Mouse (Mus musculus) midbrain, embryonic 16.5 days (tissue): ENCODE measurements around the gene Yeats4. TPM values are rescaled to one million over a fixed set of nuclear protein-coding genes. Genes with fewer than 3 reads are reported as not detected.

Experiments
- ATAC-seq: fragments of 200-750 bp; cut with Nextera tagmentation; 2 replicates; pipeline ENCODE4 v1.8.0; 2017; ENCODE audit warnings: moderate TSS enrichment
- H3K27ac ChIP-seq: fragments of 300-500 bp; sonication (generic); 2 replicates; pipeline ENCODE4 v1.5.1; 2014; ENCODE audit warnings: mild to moderate bottlenecking, low read length, mixed read lengths
- H3K27me3 ChIP-seq: fragments of 300-500 bp; sonication (generic); 2 replicates; pipeline ENCODE4 v1.6.1; 2014; ENCODE audit warnings: low read depth, low read length, mixed read lengths; ENCODE audit not compliant: control insufficient read depth, insufficient read depth
- H3K36me3 ChIP-seq: fragments of 300-500 bp; sonication (generic); 2 replicates; pipeline ENCODE4 v1.6.1; 2014; ENCODE audit warnings: mild to moderate bottlenecking, low read length, moderate library complexity, mixed read lengths; ENCODE audit not compliant: control insufficient read depth, insufficient read depth
- H3K4me1 ChIP-seq: fragments of 300-500 bp; sonication (generic); 2 replicates; pipeline ENCODE4 v1.6.1; 2014; ENCODE audit warnings: mild to moderate bottlenecking, low read length, mixed read lengths; ENCODE audit not compliant: control insufficient read depth, insufficient read depth
- H3K4me2 ChIP-seq: fragments of 300-500 bp; sonication (generic); 2 replicates; pipeline ENCODE4 v1.6.1; 2014; ENCODE audit warnings: mild to moderate bottlenecking, low read length, mixed read lengths
- H3K4me3 ChIP-seq: fragments of 300-500 bp; sonication (generic); 2 replicates; pipeline ENCODE4 v1.5.1; 2014; ENCODE audit warnings: low read depth, mild to moderate bottlenecking, low read length, moderate library complexity, mixed read lengths
- H3K9ac ChIP-seq: fragments of 300-500 bp; sonication (generic); 2 replicates; pipeline ENCODE4 v1.6.1; 2014; ENCODE audit warnings: low read depth, low read length, mixed read lengths
- H3K9me3 ChIP-seq: fragments of 300-500 bp; sonication (generic); replicated peaks from 2 replicates; pipeline ENCODE4 v1.6.1; 2014; ENCODE audit warnings: mild to moderate bottlenecking, low read length, mixed read lengths; ENCODE audit not compliant: control insufficient read depth, poor library complexity, severe bottlenecking
- WGBS: fragments of 180-500 bp; shearing (Covaris S2); extraction: QIAGEN DNeasy Blood & Tissue Kit; methylation state at CpG from one replicate; pipeline ENCODE4 v1.1.7; 2014; 5-methylcytosine and 5-hydroxymethylcytosine counted together
- polyA plus RNA-seq: library from polyadenylated mRNA; unstranded; fragments of >200 nt; fragmentation: Nextera tagmentation; extraction: Ambion mirVana; gene quantifications from 2 replicates; pipeline ENCODE4 v1.2.1, GENCODE M21; 2015

Yeats4 gene
- polyA plus RNA-seq, 1 experiment from 2014 or later: 104 TPM

DNA sequence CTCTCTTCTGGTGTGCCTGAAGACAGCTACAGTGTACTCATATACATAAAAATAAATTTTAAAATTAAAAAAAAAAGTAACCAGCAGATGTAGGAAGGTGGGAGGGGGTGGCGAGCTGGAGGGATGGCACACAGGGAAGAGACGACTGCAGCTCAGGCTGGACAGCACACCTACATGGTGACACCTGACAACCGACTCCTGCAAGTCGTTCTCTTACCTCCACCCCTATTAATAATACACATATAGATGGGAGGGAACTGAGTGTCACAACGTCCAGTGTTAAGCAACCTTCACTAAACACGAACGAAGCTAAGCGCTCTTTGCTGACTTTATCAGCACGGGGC lies 577 bp downstream of the Yeats4 start:
- Histone ChIP-seq H3K4me3 (peak overlapping the region; percentile 66), H3K27me3 (no peaks in the 10 kb centered on the region), H3K27ac (peak overlapping the region; percentile 99), H3K4me1 (peaks cover 18% of the 10 kb centered on the region), H3K9ac (peak overlapping the region; percentile 93), H3K36me3 (peaks cover 7% of the 10 kb centered on the region; the same call in 1 of the 2 replicates), H3K9me3 (no peaks in the 10 kb centered on the region), H3K4me2 (peak overlapping the region; percentile 86)
- ATAC-seq: no peak; the same call in 1 of the 2 replicates
- 1% methylated on average over 9 of the region's 9 CpGs for WGBS

DNA sequence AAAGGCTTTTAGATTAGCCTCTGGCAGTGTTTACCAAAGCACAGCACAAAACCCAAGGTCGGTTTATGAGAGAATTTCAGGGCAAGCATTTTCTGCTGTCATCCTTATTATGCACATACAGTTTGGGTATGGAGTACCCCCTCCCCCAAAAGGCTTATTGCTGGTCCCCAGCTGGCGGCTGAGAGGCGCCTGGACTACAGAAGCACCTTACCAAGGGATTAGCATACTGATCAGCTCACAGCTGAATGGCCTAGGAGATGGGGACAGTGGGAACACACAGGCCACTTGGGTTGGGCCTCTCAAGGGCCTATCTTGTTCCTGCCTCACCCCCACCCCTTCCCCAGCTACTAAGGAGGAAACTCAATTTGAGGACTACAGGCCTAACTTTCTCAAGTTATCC lies 1.5 kb downstream of the Yeats4 start:
- Histone ChIP-seq H3K4me3 (peak overlapping the region; percentile 7; the same call in 1 of the 2 replicates), H3K9ac (0 out of 2 replicates have a peak overlapping the region, but pooled peaks have one; percentile 4), H3K4me2 (peak overlapping the region; percentile 86), H3K27ac (no peak overlapping the region; the same call in 1 of the 2 replicates), H3K9me3 (no peaks in the 10 kb centered on the region), H3K4me1 (peaks cover 18% of the 10 kb centered on the region), H3K36me3 (peaks cover 15% of the 10 kb centered on the region), H3K27me3 (no peaks in the 10 kb centered on the region)
- no peak for ATAC-seq
- 17% methylated on average over 3 of the region's 3 CpGs for WGBS

DNA sequence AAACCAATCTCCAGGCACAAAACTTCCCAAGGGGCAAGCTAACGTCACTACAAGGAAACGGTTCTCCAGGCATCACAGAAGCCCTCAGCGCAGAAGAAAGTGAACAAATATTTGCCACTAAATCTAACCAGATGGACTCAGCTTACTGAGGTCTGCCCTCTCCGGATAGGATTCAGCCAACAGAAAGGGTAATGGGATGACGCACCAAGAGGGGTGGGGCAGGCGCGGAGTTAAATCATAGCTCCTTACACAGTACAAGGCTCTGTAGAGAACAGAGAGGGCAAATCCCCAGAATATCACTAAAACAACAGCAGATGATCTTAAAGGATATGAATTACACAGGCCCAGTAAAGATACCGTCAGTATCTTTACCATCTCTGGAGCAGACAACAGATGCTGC lies 6.0 kb downstream of the Yeats4 start:
- WGBS: 94% methylated on average over 8 of the region's 8 CpGs

DNA sequence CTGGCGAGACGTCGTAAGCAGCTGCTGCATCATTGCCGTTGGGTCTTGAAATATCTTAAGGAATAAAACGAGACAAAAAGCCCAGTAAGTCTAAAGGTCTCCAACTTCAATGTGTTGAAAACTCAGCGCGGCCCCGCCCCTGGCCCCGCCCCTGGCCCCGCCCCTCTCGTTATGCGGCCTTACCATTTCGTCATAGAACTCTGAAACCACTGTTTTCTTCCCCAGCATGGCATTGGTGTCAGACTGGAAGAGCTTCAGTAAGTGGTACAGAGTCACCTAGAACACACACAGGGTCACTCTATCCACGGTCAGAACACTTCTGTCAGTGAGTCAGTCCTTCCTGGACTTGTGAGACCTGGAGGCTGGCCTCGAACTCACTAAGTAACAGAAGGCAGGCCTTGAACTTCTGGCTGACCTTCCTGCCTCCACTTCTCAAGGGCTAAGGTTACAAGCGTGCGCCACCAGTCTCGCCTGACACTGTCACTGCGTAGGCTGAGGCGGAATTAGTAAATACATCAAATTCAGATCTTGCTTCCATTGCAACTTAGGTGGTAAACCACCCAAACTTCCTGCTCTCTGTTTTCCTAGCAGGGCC lies 7.0 kb downstream of the Yeats4 start:
- Histone ChIP-seq H3K27ac (no peak overlapping the region), H3K4me3 (no peak overlapping the region), H3K9ac (no peak overlapping the region), H3K9me3 (no peaks in the 10 kb centered on the region), H3K4me2 (no peak overlapping the region), H3K36me3 (peaks cover 48% of the 10 kb centered on the region), H3K4me1 (peaks cover 2% of the 10 kb centered on the region), H3K27me3 (no peaks in the 10 kb centered on the region)
- ATAC-seq: no peak
- 88% methylated on average over 20 of the region's 20 CpGs for WGBS

More for the DNA sequence above, 6.0 kb downstream of the Yeats4 start:
- Histone ChIP-seq H3K36me3 (peaks cover 48% of the 10 kb centered on the region), H3K9me3 (no peaks in the 10 kb centered on the region), H3K4me1 (peaks cover 12% of the 10 kb centered on the region), H3K4me2 (no peak overlapping the region), H3K27me3 (no peaks in the 10 kb centered on the region), H3K27ac (no peak overlapping the region), H3K9ac (no peak overlapping the region), H3K4me3 (no peak overlapping the region)
- no peak for ATAC-seq

DNA sequence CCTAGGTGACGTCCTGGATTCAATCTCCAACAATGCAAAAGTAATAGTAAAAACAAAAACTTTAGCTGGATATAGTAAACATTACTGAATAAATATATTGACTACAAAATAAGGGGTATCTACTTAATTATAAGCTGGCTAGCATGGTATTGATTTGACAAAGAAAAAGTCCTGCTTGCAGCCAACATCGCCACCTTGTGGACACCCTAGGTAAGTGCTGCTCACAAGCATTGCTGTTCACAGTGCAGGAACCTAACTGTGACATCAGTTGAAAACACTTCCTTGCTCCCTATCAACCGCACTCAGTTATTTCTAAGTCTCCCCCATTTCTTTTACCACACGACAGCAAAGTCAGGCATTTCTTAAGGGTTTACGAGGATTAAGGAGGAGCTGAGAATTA lies 7.5 kb downstream of the Yeats4 start:
- 70% methylated on average over 5 of the region's 5 CpGs for WGBS
- 0 out of 2 replicates have a peak, but pooled peaks have one; percentile 37 for ATAC-seq
- Histone ChIP-seq H3K4me3 (no peak overlapping the region), H3K4me1 (no peaks in the 10 kb centered on the region), H3K4me2 (no peak overlapping the region), H3K27me3 (no peaks in the 10 kb centered on the region), H3K9ac (no peak overlapping the region), H3K27ac (no peak overlapping the region), H3K36me3 (peaks cover 48% of the 10 kb centered on the region), H3K9me3 (no peaks in the 10 kb centered on the region)

DNA sequence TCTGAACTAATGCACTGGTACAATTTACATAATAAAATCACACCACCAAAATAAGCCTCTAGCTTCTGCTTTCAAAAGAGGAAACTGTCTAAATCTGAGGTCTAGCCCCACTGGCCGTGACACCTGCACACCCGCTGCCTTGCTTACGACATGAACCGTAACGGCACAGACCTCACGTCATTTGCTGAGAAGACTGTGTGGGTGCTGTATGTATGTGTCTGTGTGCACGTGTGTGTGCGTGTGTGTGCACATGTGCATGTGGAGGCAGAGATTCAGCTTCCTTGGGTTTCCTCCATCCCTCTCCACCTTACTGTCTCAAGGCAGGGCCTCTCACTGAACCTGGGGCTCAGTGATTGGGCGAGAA lies 8.2 kb downstream of the Yeats4 start:
- Histone ChIP-seq H3K9ac (no peak overlapping the region), H3K4me3 (no peak overlapping the region), H3K27me3 (no peaks in the 10 kb centered on the region), H3K36me3 (peaks cover 48% of the 10 kb centered on the region), H3K9me3 (no peaks in the 10 kb centered on the region), H3K4me2 (no peak overlapping the region), H3K27ac (no peak overlapping the region), H3K4me1 (no peaks in the 10 kb centered on the region)
- WGBS: 96% methylated on average over 9 of the region's 9 CpGs
- no peak for ATAC-seq

DNA sequence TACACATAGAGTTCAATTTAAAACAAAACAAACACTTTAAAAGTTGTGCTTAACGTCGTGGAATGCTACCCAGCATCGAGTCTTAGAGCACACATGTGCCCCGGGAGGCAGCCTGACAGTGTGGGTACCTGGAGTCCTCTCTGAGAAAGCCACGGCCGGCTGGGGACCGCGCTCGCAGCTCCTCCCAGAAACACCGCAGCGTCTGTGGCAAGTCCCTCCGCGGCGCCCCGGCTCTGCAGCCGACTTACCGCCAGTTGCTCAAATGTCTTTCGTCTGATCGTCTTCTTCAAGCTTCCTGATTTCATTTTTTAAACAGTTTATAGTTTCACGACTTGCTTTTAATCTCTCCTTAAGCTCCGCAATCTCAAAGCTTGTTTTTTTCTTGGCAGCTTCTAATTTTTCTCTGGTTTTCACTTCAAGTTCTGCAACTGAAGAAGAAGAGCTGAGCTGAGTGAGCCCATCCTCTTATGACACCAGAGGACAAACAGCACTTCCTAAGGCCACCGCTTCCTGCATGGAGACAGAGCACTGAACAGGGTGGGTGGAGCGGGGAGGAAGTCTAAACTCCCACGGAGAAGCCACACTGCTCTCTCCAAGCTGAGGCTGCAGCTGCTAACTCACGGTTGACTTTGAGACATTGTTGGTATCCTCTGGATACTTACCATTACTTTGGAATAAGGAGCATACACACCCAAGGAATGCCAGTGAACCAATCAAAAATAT lies 8.7 kb downstream of the Yeats4 start:
- no peak for ATAC-seq
- H3K9me3 ChIP-seq: no peaks in the 10 kb centered on the region
- no peak overlapping the region for H3K4me3 ChIP-seq
- H3K27me3 ChIP-seq: no peaks in the 10 kb centered on the region
- H3K36me3 ChIP-seq: peaks cover 47% of the 10 kb centered on the region
- no peaks in the 10 kb centered on the region for H3K4me1 ChIP-seq
- no peak overlapping the region for H3K27ac ChIP-seq
- H3K9ac ChIP-seq: no peak overlapping the region
- H3K4me2 ChIP-seq: no peak overlapping the region
- WGBS: 93% methylated on average over 25 of the region's 25 CpGs

DNA sequence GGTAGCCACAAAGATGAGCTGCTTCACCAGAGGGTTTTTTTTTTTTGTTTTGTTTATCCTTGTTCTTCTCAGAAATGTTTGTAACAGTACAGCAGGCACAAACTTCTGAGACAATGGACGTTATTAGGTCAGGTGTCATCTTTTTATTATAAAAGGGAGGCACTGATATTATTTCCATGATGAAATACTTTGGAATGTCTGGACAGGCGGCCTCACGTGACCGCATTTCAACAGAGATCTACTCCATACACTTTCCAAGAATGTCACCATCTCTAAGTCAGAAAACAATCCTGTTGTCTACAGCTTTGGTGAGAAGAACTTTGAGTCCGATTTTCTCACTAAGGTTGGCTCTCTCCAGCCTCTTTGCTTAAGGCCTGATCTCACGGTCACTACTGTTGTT lies 13.3 kb downstream of the Yeats4 start:
- H3K4me3 ChIP-seq: no peak overlapping the region
- 99% methylated on average over 6 of the region's 6 CpGs for WGBS
- ATAC-seq: no peak

DNA sequence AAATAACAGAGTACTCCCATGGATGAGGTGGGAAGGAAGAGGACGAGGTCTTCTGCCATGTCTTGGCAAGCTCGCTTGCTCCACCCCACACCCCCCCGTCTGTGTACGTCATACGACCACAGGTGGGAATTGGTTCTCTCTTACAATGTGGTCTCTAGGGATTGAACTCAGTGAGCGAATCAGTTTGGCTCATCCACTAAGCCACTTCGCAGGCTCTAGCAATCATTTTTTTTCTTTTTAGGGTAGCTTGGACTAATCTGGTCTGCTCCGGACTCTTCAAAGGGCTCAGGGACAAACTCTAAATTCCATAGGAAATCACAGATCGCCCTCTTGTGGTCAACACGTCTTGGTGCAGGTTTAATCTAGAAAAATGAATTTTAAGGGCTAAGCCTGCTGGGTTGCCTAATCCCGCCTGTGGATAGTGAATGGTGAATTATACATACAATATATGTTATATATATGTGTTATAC lies 14.8 kb downstream of the Yeats4 start:
- Histone ChIP-seq H3K9me3 (no peaks in the 10 kb centered on the region), H3K9ac (peak overlapping the region; percentile 32; the same call in 1 of the 2 replicates), H3K4me1 (no peaks in the 10 kb centered on the region; the same call in 1 of the 2 replicates), H3K27ac (no peak overlapping the region), H3K27me3 (no peaks in the 10 kb centered on the region), H3K4me3 (peak overlapping the region; percentile 30), H3K4me2 (peak overlapping the region; percentile 53), H3K36me3 (peaks cover 7% of the 10 kb centered on the region; the same call in 1 of the 2 replicates)
- WGBS: 11% methylated on average over 11 of the region's 11 CpGs
- ATAC-seq: peak; percentile 78

More for the DNA sequence above, 13.3 kb downstream of the Yeats4 start:
- Histone ChIP-seq H3K4me1 (no peaks in the 10 kb centered on the region; the same call in 1 of the 2 replicates), H3K9ac (no peak overlapping the region), H3K27ac (no peak overlapping the region), H3K4me2 (no peak overlapping the region), H3K36me3 (peaks cover 20% of the 10 kb centered on the region), H3K9me3 (no peaks in the 10 kb centered on the region), H3K27me3 (no peaks in the 10 kb centered on the region)
